Mouse (Mus musculus) right cerebral cortex, postnatal 25 days (tissue): ENCODE results near the gene Prr15l.

Experiments used
- DNase-seq: peaks from one replicate; pipeline ENCODE4 v3.0.0; 2022

Prr15l gene

GRCm38 (mm10) chr11:96952426-96952825 is 24.5 kb downstream of the Prr15l start:
- DNase-seq = no peak

- DNase-seq = no peak
Observed at GRCm38 (mm10) chr11:96952896-96953295, 25.0 kb downstream of the Prr15l start.

DNA sequence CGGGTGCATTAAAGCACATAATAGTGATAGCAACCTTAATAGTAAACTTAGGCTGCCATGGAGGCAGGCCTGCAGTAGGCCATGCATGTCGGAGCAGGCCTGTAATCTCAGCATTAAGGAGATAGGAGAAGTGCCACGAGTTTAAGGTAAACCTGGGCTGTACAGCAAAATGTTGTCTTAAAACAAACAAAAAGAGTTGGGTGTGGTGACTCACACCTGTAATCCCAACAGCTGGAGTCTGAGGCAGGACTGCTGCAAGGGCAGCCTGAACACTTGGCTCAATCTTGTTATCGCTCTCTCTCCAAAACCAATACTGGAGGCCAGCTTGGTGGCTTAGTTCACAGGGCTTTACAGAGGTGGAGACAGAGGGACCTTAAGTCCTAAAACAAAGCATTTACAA is 27.2 kb downstream of the Prr15l start:
- no peak for DNase-seq

DNA sequence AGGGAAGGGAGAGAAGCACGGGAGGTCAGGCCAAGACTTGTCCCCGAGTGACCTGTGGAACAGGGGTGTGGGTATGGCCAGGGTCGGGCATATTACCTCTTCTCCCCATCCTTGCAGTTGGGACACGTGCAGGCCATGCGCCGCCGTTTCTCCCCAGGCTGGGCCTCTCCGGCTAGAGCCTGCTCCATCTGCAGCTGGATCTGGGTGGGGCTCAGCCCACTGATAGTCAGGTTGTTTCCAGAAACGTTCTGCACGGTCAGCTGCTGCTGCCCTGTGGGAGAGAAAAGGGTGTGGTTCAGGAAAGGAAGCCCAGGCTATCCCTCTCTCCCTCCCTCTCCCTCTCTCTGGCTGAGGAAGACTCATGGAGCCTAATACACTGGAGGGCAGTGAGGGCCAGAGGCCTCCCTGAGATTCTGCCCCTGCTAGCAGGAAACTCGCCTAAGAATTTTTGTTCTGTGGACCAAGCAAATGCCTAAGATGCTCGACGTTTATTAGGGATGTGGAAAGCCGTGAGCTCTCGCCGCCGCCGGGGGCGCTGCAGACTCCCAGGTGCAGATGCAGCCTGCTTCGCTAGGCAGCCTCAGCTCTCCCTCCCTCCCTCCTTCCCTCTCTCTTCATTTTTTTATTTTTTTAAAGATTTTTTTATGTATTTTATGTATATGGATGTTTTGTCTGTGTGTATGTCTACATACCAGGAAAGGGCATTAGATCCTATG is 28.3 kb downstream of the Prr15l start:
- no peak for DNase-seq

DNA sequence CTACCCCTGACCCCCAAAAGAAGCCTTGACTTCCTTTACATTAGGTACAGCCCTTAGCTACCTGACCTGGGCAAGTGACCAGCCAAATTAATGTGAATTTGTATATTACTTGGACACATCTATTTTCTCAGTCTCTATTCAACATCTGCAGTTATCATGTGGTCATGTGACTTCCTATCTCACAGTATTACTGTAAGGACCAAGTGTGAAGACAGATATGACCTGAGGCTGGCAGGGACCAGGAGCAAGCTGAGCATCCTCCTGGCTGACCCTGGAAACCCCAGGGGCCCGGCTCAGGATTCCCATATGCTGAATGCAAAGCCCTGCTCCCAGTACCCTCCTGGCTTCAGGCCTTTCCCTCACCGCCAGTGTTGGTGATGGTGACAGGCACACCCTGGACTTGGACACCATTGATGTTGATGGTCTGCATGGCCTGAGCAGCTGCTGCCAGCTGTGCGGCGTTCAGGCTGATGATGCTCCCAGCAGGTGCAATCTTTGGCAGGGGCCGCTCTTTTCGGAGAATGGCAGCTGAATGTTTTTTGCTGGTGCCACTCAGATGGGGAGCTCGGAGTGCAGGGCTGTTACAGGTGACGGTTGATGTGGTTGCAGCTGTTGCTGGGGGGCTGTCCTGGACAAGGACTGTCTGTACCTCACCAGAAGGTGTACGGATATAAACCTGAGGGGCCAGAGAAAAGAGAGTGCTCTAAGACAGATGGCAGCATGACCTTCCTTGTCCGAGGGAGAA is 29.3 kb downstream of the Prr15l start:
- DNase-seq = no peak

DNA sequence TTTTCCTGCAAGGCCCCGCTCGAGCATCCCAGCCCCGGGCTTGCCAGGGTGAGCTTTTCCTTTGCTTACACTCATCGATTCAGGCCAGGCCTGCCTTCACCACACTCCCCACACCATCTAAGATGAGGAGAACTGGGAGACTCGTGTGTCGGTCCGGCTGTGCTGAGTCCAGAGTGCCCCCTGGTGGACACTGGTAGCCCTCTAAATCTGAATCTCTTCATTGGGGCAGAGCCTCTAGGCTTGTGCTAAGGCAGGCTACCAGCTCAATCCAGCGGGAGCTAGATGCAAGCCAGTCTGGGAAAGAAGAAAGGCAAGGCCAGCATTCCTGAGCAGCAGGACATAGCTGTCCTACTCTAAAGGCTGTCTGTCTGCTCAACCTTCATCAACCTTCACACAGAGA is 35.7 kb downstream of the Prr15l start:
- peak; percentile 82 for DNase-seq

- DNase-seq = no peak
Observed at GRCm38 (mm10) chr11:96966172-96966571, 38.3 kb downstream of the Prr15l start.

DNA sequence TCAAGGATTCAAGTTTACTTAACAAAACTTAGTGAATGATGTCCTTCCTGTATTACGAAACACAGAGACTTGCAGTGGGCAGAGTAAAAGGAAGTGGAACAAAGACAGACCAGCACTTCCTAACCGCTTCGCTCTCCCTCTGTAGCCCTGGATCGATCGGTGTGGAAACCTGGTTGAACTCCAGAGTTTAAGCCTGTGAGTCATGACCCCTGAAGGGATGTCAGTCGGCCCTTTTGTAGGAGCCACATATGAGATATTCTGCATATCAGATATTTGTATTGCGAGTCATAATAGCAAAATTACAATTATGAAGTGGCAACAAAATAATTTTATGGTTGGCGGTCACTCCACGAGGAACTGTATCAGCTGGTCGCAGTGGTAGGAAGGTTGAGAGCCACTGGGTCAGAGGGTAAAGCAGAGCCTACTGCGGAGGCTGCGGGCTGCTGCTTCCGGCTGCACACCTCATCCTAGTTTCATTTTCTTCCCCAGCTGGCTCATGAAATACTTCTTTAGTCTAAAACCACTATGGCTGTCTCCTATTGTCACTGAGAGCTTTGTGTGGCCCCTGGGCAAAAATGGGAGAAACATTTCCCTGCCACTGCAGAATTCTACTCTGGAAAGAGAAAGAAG is 39.1 kb downstream of the Prr15l start:
- no peak for DNase-seq

DNA sequence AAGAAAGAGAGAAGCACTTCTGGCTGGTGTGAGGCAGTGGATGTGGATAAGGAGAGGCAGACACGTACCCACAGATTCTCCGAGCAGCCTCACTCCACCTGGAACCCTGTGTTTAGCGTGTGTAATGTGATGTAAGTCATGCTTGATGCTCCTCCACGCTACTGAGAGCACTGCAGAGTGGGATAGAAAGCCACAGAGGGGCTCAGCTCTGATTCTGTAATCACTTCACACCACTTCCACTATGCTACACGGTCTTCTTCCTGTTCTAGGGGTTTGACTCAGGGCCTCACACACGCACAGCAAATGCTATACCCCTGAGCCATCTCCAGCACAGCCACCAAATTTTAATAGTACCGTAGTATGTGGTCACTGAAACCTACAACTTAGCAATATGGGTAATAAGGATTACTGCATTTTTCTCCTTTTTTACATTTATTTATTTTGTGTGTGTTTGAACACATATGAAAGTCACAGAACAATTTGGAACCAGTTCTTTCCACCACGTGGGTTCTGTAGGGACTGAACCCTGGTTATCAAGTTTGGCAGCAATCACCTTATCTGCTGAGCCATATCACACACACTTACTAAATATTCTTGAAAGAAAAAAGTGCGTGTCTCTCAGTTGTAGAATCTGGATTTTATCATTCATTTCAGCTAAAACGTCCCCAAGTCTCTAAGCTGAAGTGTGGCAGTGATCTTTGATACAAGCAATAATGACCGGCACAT is 39.8 kb downstream of the Prr15l start:
- DNase-seq = no peak

- no peak for DNase-seq
Observed at GRCm38 (mm10) chr11:96968476-96968875, 40.6 kb downstream of the Prr15l start.

DNA sequence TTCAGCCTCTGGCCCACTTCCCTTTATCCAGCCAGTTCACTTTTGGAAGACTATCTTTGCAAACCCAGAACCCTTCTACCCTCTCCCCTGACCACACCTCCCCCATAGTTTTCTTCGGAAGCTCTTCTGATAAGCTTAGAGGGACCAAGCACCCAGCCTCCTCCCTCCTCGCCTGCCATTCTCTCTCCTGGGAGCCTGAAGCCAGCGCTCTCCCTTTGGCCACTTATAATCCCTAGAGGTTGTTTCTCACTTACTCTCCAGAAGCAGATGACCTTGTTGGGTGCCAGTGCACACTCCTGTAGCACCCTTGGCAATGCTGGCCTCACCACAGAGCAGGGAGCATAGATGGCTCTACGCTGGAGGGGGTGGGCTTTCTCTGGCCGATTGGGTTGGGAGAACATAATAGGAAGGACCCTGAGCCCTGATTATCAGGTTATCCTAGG is 41.4 kb downstream of the Prr15l start:
- no peak for DNase-seq

DNA sequence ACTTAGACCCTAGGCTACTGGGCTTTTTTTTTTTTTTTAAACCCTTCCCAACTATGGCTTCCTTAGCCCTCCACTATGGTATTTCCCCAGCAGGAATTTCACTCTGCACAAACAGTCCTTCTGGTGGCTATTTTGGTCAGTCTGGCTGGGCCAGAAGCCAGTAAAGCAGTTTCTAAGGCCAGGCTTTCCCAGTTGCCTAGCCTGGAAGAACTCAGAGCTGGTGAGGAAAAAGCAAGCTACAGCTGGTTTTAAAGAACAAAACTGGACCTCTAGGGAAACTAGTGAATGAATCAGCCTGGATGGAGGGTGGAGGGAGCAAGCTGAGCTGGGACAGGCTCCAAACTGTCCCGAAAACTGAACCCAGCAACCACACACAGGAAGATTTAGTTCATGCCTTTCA is 41.8 kb downstream of the Prr15l start:
- no peak for DNase-seq

- DNase-seq = no peak
Observed at GRCm38 (mm10) chr11:96970341-96970740, 42.4 kb downstream of the Prr15l start.

DNA sequence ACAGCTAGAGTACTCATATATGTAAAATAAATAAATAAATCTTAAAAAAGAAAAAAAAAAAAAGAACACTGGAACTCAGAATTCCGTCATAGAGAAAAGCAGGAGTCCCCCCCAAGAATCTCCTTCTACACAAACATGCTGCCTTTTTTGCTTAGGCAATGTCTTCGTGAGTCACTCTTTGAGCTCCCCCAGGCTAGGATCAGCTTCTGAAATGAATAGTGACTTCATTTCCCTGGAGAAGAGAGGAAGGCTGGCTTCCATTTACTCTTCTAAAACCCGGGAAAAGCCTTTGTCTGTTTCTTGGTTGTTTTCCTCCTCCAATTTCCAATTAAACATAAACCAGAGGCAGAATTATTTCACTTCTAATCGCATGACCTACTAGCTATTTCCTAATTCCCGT is 45.0 kb downstream of the Prr15l start:
- DNase-seq = no peak

DNA sequence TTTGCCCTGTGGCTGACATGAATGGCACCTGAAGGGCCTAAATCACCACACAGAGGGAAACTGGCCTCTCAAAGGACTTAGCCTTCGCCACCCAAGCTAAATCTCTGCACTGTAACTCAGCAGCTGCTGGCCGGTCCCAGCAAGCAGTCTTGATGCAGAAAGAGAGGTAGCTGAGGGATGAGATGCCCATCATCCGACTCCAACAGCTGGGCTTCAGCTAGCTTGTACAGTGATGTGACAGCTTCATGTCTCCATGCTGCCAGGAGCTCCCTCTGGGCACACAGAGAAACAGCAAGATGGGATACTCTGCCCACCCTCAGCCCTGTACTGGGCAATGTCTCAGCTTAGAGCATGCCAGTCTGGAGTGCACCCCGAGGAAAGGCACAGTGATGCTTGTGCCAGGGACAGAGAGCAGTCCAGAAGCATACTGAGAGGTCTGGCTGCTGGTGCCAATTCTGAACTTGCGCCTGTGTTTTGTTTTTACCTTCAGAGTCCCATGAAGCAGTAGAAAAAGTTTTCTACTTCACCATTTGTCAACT is 45.6 kb downstream of the Prr15l start:
- DNase-seq = no peak

DNA sequence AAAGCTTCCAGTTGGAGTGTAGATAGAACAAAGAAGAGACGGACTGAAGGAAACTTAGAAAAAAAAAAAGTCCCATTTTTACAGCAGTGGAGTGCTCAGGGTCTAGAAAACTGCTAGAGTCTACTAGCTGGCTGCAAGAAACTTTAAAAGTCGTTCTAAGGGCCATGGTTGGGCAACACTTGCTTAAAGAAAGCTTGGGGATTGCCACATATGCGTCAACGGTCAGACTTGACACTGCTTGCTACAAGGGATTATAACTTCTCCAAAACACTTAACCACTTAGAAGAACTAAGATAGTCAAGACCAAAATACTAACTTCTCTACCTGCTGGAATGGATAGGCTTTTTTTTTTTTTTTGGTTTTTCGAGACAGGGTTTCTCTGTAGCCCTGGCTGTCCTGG is 46.9 kb downstream of the Prr15l start:
- DNase-seq = no peak

DNA sequence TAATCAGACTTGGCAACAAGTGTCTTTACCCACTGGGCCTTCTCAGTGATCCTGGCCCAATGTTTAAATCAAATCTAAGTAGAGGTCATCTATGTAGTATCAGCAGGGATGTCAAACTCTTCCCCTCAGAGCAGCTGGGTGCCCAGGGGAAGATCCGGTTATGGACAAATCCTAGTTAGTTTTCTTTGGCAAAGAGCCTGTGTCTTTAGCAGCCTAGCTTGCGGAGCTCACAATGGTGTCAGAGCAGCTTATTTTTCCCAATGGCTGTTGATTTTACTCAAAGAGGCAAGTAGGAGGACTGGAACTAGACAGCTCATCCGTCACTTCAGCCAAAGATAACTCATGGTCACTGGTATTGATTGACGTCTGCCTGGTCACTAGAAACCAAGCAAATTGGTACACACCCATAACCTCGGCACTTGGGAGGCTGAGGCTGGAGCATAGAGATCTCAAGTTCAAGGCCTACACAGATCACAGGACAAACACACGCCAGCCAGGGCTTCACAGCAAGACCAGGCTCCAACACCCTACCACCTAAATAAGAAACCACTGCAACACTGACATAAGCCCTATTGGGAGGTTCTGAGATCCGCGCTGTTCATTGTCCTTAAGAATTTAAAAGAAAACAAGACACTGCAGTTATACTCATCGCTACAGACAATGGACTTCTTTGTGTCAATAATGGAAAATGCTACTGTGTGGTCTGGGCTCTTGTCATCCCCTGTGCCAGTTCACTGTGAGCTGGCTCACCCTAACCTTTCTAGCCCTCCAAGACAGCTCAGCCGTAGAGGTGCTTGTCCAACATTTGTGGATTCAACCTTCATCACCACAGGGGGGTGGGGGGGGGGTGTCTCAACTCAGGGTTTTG is 47.8 kb downstream of the Prr15l start:
- DNase-seq = no peak

DNA sequence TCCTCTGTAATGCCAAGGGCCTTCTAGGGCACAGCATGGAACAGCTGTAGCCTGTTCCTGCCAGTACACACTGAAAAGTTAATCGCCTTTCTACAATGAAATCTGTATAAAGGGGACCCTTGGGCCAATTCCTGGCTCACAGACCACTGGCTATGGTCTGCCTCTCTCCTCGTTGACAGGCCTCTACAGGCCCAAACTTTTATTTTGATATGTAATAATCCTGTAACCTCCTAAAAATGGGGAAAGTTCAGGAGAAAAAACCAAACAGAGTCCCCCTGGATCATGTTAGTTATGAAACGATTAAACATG is 48.4 kb downstream of the Prr15l start:
- DNase-seq = no peak

DNA sequence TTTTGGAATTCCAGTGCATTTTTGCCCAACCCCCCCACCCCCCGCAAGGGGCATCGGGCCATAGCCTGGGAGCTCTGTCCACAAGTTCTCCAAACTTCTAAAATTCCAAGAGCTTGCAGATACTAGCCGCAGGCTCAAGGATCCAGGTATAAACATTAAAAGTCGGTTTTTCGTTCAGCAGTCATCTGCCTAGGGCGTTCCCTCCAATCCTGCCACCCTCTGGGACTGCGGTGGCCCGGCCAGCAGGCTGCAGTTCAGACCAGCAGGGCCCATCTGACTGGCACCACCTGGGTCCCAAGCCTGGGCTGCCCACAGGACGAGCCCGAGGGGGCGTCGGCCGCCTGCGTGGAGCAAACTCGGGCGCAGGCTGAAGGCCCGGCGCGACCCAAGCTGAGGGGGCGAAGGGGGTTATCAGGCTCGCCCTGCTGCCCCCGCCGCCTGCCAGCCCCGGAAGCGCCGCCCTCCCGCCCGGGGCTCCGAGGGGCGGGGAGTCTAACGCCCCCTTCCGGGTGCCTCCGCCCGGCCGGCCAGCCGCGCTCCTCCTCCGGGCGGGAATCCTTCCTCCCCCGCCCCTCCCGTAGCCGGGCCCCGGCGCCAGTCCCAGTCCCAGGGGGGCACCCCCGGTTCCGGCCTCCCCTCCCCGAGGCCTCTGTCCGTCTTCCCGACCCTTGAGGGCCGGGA is 49.1 kb downstream of the Prr15l start:
- DNase-seq = peak; percentile 91

- DNase-seq = peak; percentile 99
Observed at GRCm38 (mm10) chr11:96977606-96978400, 49.9 kb downstream of the Prr15l start.
